Mouse (Mus musculus) G1E (cell line): Measurements from ENCODE around the gene Exosc6. TPM values are rescaled to one million over a fixed set of nuclear protein-coding genes. Genes with fewer than 3 reads are reported as not detected.

Experiments
- ATAC-seq: 2 replicates; pipeline ENCODE4 v1.8.0; 2016; ENCODE audit warnings: mild to moderate bottlenecking; ENCODE audit not compliant: insufficient number of reproducible peaks, poor library complexity, low FRiP score, severe bottlenecking; ENCODE audit errors: extremely low read depth
- DNase-seq: peaks from one replicate; pipeline ENCODE4 v3.0.0; 2012; ENCODE audit warnings: low spot score
- H3K27me3 ChIP-seq: 2 replicates; pipeline ENCODE4 v1.6.1; 2012; ENCODE audit warnings: mild to moderate bottlenecking, low read length, inconsistent platforms; ENCODE audit not compliant: insufficient read depth
- H3K36me3 ChIP-seq: replicated peaks from 2 replicates; pipeline ENCODE3; 2012; ENCODE audit warnings: mild to moderate bottlenecking, inconsistent platforms
- H3K4me1 ChIP-seq: 2 replicates; pipeline ENCODE4 v1.6.1; 2012; ENCODE audit warnings: low read depth, low read length, inconsistent platforms, mixed read lengths; ENCODE audit not compliant: insufficient read depth
- H3K4me3 ChIP-seq: 2 replicates; pipeline ENCODE4 v1.5.1; 2012; ENCODE audit warnings: low read depth, mild to moderate bottlenecking, inconsistent platforms, low read length, moderate library complexity, mixed read lengths
- H3K9me3 ChIP-seq: replicated peaks from 2 replicates; pipeline ENCODE4 v1.6.1; 2012; ENCODE audit warnings: inconsistent platforms
- CTCF ChIP-seq: IDR thresholded peaks from 2 replicates; pipeline ENCODE4 v1.5.1; 2012; ENCODE audit warnings: low read depth, low read length, inconsistent platforms, mixed read lengths
- GATA1 ChIP-seq: IDR thresholded peaks from 2 replicates; pipeline ENCODE4 v1.6.1; 2012; ENCODE audit warnings: borderline replicate concordance, low read length, inconsistent platforms, mixed read lengths
- GATA2 ChIP-seq: IDR thresholded peaks from 2 replicates; pipeline ENCODE4 v1.6.1; 2012; ENCODE audit warnings: low read depth, low read length, inconsistent platforms, borderline replicate concordance
- POLR2AphosphoS5 ChIP-seq: IDR thresholded peaks from 2 replicates; pipeline ENCODE4 v1.6.1; 2012; ENCODE audit warnings: low read depth, low read length, inconsistent platforms; ENCODE audit not compliant: insufficient replicate concordance
- TAL1 ChIP-seq: conservative IDR thresholded peaks from 2 replicates; pipeline ENCODE4 v1.6.1; 2012; ENCODE audit warnings: low read depth, low read length, inconsistent platforms, mixed read lengths
- polyA plus RNA-seq: library from polyadenylated mRNA; stranded (reverse); fragments of >175 nt; gene quantifications from 2 replicates; pipeline ENCODE4 v1.2.3, GENCODE M21; 2012
- total RNA-seq, 2 experiments: library from RNA; stranded (forward) in 1 of 2; stranded (reverse) in 1 of 2; fragments of 200-1000 nt in 1 of 2; fragments of >200 nt in 1 of 2; fragmentation: Nextera tagmentation in 1 of 2; gene quantifications; 2 replicates each; pipeline ENCODE4 v1.2.3; 2014 to 2017

The Exosc6 gene
- total and polyA plus RNA-seq, 3 experiments = 17.0 to 88.0 TPM; not detected in 1

DNA sequence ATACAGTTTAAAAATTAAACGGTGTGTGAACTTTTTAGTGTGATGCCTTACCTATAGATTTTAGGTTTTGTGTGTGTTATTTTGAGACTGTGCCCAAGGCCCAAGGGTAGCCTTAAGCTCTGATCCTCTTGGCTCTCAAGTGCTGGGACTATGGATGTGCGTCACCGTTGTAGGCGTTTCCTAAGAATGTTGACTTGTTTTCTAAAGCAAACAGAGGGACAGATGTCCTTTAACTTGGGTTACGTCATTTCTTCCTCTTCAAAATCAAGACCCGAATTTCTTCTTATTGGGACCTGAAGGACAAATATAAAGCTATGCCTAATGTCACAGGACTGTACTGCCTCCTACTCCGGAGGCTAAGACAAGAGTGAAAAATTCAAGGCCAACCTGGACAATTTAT is 23.2 kb upstream of the Exosc6 start, which contains the start of gene Aars:
Aars (plus strand) TSS at position 229 of the 400 bp plus-strand sequence.
- TF ChIP-seq GATA1 (no peak), TAL1 (no peak), GATA2 (no peak)

DNA sequence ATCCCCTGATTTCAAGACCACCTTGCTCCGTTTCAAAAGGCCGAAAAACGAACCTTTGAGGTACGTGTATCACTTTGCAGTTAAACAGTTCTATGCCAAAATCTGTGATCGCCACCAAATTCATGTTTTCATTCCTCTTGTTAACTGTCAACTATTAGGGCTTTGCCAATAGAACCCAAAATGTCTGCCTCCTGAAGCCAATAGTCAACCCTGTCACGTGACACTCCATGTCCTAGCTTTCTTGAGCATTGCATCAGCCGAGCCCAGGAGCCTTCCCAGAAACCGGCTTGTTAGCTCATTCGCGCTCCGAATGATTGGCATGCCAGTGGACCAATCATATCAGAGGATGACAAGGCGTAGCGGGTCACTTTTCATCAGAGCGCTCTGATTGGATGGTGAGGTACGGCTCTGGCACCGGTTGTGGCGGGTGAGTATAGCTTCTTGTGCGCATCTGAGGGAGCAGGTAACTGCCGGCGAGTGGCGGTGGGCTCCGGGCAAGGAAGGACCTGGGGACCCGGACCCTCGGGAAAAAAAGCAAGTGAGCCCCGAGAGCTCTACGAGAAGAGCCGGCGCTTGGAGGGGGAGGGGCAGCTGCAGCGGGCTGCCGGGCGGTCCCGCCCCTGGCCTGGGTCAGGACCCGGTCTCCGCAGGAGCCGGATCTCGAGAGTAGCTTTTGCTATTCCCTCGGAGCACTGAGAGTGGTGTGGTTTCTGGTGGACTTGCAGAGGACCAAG is 22.5 kb upstream of the Exosc6 start:
- ATAC-seq (peak; percentile 97), DNase-seq (peak; percentile 94)
- Histone ChIP-seq H3K4me3 (peak overlapping the region; percentile 79), H3K36me3 (peaks cover 36% of the 10 kb centered on the region), H3K27me3 (no peaks in the 10 kb centered on the region), H3K9me3 (no peaks in the 10 kb centered on the region), H3K4me1 (peaks cover 58% of the 10 kb centered on the region)
- TF ChIP-seq GATA1 (no peak), POLR2AphosphoS5 (no peak), GATA2 (no peak), CTCF (no peak), TAL1 (no peak)

More for the DNA sequence above, 23.2 kb upstream of the Exosc6 start, which contains the start of gene Aars:
- ATAC-seq (no peak), DNase-seq (no peak)
- Histone ChIP-seq H3K27me3 (no peaks in the 10 kb centered on the region), H3K9me3 (no peaks in the 10 kb centered on the region), H3K4me3 (peak within 1 kb of the TSS; percentile 79), H3K4me1 (peaks cover 59% of the 10 kb centered on the region), H3K36me3 (peaks cover 30% of the 10 kb centered on the region)

DNA sequence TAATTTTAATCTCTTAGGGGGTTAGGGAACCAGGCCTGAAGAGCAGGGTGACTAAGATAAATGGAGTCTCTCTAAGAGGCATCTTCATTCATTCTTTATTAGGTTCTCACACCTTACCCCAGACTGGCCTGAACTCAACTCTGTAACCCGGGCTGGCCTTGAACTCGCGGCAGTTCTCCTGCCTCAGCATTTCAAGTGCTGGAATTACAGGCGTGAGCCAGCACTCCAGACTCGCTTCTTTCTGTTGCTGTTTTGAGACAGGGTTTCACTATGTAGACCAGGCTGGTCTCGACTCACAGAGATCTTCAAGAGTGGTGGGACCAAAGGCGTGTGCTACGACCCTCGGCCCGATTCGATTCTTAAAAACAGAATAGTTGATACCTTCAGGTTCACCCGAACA is 21.9 kb upstream of the Exosc6 start:
- Histone ChIP-seq H3K4me3 (peak overlapping the region; percentile 79), H3K27me3 (no peaks in the 10 kb centered on the region), H3K36me3 (peaks cover 43% of the 10 kb centered on the region), H3K9me3 (no peaks in the 10 kb centered on the region), H3K4me1 (peaks cover 55% of the 10 kb centered on the region)
- ATAC-seq (no peak), DNase-seq (no peak)
- TF ChIP-seq POLR2AphosphoS5 (no peak), CTCF (no peak), GATA2 (no peak), GATA1 (no peak), TAL1 (no peak)

- TF ChIP-seq GATA2 = no peak
- no peak for TF ChIP-seq CTCF
- TF ChIP-seq GATA1 = no peak
- no peak for TF ChIP-seq POLR2AphosphoS5
- TF ChIP-seq TAL1 = no peak
- no peaks in the 10 kb centered on the region for H3K27me3 ChIP-seq
- no peak overlapping the region; the same call in 1 of the 2 replicates for H3K4me3 ChIP-seq
- peaks cover 63% of the 10 kb centered on the region for H3K36me3 ChIP-seq
- H3K4me1 ChIP-seq = peaks cover 42% of the 10 kb centered on the region
- no peaks in the 10 kb centered on the region for H3K9me3 ChIP-seq
- ATAC-seq = no peak
- DNase-seq = no peak
Observed at GRCm38 (mm10) chr8:111036591-111036990, 19.5 kb upstream of the Exosc6 start.

- no peak for TF ChIP-seq GATA1
- no peak for TF ChIP-seq POLR2AphosphoS5
- TF ChIP-seq TAL1 = no peak
- no peak for TF ChIP-seq GATA2
- no peak for TF ChIP-seq CTCF
- Histone ChIP-seq H3K9me3 (no peaks in the 10 kb centered on the region), H3K4me3 (peak overlapping the region; percentile 33), H3K4me1 (peaks cover 19% of the 10 kb centered on the region), H3K27me3 (no peaks in the 10 kb centered on the region), H3K36me3 (peaks cover 98% of the 10 kb centered on the region)
- DNase-seq (no peak), ATAC-seq (no peak)
Observed at GRCm38 (mm10) chr8:111042546-111042945, 13.6 kb upstream of the Exosc6 start.

DNA sequence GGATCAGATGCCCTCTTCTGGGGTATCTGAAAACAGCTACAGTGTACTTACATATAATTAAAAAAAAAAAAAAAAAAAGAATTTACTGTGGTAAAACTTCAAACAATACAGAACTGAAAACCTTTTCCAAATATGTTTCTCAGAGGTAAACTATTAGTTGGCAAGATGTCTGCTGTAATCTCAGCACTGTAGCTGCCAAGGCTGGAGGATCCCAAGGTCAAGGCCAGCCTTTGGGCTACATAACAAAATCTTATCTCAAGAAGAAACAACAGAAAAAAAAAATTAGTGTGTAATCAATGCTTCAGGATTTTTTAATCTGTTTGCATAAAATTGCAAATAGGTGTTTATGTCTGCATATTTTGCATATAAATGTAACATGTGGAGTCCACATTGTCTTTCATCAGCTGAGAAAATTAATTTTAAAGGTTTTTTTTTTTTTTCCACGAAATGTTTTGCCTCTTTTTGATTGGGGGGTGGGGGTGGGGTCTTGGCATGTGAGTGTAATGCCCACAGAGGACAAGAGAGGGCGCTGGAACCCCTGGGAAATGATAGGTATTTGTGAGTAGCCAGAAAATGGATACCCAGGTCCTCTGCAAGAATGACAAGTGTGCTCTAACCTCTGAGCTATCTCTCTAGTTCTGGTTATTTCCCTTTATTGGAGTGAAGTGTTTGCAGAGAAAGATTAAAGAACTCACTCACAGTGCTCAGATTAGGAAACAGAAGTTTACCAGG is 12.0 kb upstream of the Exosc6 start:
- H3K4me1 ChIP-seq = peaks cover 15% of the 10 kb centered on the region
- TF ChIP-seq TAL1 = no peak
- no peak for TF ChIP-seq GATA1
- no peak for TF ChIP-seq CTCF
- TF ChIP-seq POLR2AphosphoS5 = no peak
- TF ChIP-seq GATA2 = no peak
- no peaks in the 10 kb centered on the region for H3K27me3 ChIP-seq
- H3K36me3 ChIP-seq = peaks cover 99% of the 10 kb centered on the region
- H3K9me3 ChIP-seq = no peaks in the 10 kb centered on the region
- no peak for DNase-seq
- H3K4me3 ChIP-seq = no peak overlapping the region
- no peak for ATAC-seq
